Mouse (Mus musculus): ENCODE results near the gene Sumo3.

- TF ChIP-seq CTCF (conservative IDR thresholded peaks at IDR 0.05; ENCODE audit: low read length) = no peak
- no peak for TF ChIP-seq NANOG (IDR thresholded peaks at IDR 0.05; ENCODE audit: borderline replicate concordance, low read length)
- no peak for TF ChIP-seq POU5F1 (IDR thresholded peaks at IDR 0.05; ENCODE audit: borderline replicate concordance, low read length)
These were observed 49.3 kb upstream of the Sumo3 start for GRCm38 (mm10) chr10:77556631-77557030.
